Comparison of ENCODE assay signal across 1 mouse cellular context in genomic region chrX:53797519-53797918, GRCm38 (mm10). TPM values are rescaled to one million over a fixed set of nuclear protein-coding genes. Genes with fewer than 3 reads are reported as not detected.
"Had no signal": no experiment of that assay in that cellular context is flagged by ENCODE, and none has a peak within 500 bp of the region (broad histone marks: within the 10 kb centered on the region; RNA-seq: fewer than 3 reads in every experiment).

Xlr (minus strand) TSS chrX:53797706.

RNA-seq across cellular contexts. Expression of gene Xlr, which starts in this region (rescaled TPM):
- total RNA-seq: neutrophil, adult 5-6 weeks had no signal
